Mouse (Mus musculus) heart, adult 2 months (tissue): ENCODE measurements around the gene Satb2.

Source experiments
- CTCF ChIP-seq: fragments of 200-600 bp; IDR thresholded peaks from 2 replicates; pipeline ENCODE4 v1.8.1; 2022; ENCODE audit warnings: antibody characterized with exemption, mild to moderate bottlenecking, moderate library complexity
- POLR2A ChIP-seq: fragments of 200-500 bp; IDR thresholded peaks from 2 replicates; pipeline ENCODE4 v1.6.1; 2011; ENCODE audit warnings: mild to moderate bottlenecking, low read depth, low read length, control low read depth; ENCODE audit not compliant: insufficient read depth

DNA sequence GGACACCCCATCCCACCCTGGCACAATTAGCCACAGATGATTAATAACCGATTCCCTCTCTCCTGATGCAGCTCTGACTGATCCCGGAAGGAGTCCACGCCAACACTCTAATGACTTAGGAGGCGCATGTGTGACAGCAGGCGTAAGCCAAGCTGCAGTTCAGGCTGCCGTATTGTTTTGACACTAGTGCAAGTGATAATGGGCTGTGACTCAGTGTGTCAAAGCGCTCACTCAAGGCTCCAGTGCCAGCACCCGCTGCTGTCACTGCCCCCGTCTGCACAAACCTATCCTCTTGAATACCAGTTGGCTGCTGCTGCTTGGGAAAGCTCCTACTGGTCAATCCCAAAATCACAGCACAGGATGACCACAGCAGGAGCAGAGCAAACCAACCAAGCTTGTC lies 49.7 kb downstream of the Satb2 start:
- TF ChIP-seq POLR2A (no peak), CTCF (no peak)
